In genomic region chr1:160982887-160983286, GRCm38 (mm10) we compare ENCODE assay signal across 24 mouse cellular contexts. TPM values are rescaled to one million over a fixed set of nuclear protein-coding genes. Genes with fewer than 3 reads are reported as not detected.
DNase-seq lines count a peak whose midpoint lies in the region; ATAC-seq and TF ChIP-seq lines count a peak whose summit lies in the region.
"Had no signal": no experiment of that assay in that cellular context is flagged by ENCODE, and none has a peak within 500 bp of the region (broad histone marks: within the 10 kb centered on the region; RNA-seq: fewer than 3 reads in every experiment).

No protein-coding gene starts in this region.

- no peak for ATAC-seq in forebrain, embryonic 14.5 days
- no peak for ATAC-seq in forebrain, embryonic 15.5 days (replicated peaks)
- ATAC-seq in lung, embryonic 14.5 days (ENCODE audit: insufficient read depth) = peak; percentile 35
- ATAC-seq: forebrain, postnatal 0 days; intestine, embryonic 16.5 days had no signal

- no peak overlapping the region for H3K9ac ChIP-seq in forebrain, embryonic 14.5 days (ENCODE audit: low read length)
- H3K9ac ChIP-seq in forebrain, embryonic 15.5 days (replicated peaks) = no peak overlapping the region
- H3K9ac ChIP-seq in lung, embryonic 14.5 days = no peak overlapping the region
- H3K9ac ChIP-seq: forebrain, postnatal 0 days; liver, embryonic 15.5 days; neural tube, embryonic 12.5 days; stomach, embryonic 15.5 days had no signal

- no peaks in the 10 kb centered on the region for H3K4me1 ChIP-seq in forebrain, embryonic 14.5 days (ENCODE audit: control insufficient read depth, insufficient read depth, low read length)
- no peaks in the 10 kb centered on the region for H3K4me1 ChIP-seq in forebrain, embryonic 15.5 days
- no peaks in the 10 kb centered on the region for H3K4me1 ChIP-seq in lung, embryonic 14.5 days (ENCODE audit: insufficient read depth)
- H3K4me1 ChIP-seq: forebrain, embryonic 10.5 days; neural tube, embryonic 12.5 days; stomach, embryonic 15.5 days had no signal

- H3K36me3 ChIP-seq in forebrain, embryonic 14.5 days (ENCODE audit: control insufficient read depth, insufficient read depth, low read length) = no peaks in the 10 kb centered on the region
- no peaks in the 10 kb centered on the region for H3K36me3 ChIP-seq in forebrain, embryonic 15.5 days
- no peaks in the 10 kb centered on the region for H3K36me3 ChIP-seq in lung, embryonic 14.5 days (ENCODE audit: insufficient read depth)
- H3K36me3 ChIP-seq: forebrain, embryonic 10.5 days; liver, embryonic 15.5 days; neural tube, embryonic 12.5 days; stomach, embryonic 15.5 days had no signal

- 76% methylated on average over 3 of the region's 3 CpGs for WGBS in forebrain, embryonic 14.5 days
- WGBS in forebrain, embryonic 15.5 days = 62% methylated on average over 3 of the region's 3 CpGs
- WGBS in lung, embryonic 14.5 days = 45% methylated on average over 3 of the region's 3 CpGs

- H3K9me3 ChIP-seq in forebrain, embryonic 14.5 days (replicated peaks; ENCODE audit: control insufficient read depth, low read length) = no peaks in the 10 kb centered on the region
- H3K9me3 ChIP-seq in forebrain, embryonic 15.5 days = no peaks in the 10 kb centered on the region
- H3K9me3 ChIP-seq in lung, embryonic 14.5 days (ENCODE audit: low read depth, low read length) = no peaks in the 10 kb centered on the region
- H3K9me3 ChIP-seq: forebrain, embryonic 10.5 days; liver, embryonic 15.5 days; neural tube, embryonic 12.5 days; stomach, embryonic 15.5 days had no signal

- no peak overlapping the region for H3K4me2 ChIP-seq in forebrain, embryonic 14.5 days (ENCODE audit: low read length)
- H3K4me2 ChIP-seq in forebrain, embryonic 15.5 days (replicated peaks) = no peak overlapping the region
- no peak overlapping the region for H3K4me2 ChIP-seq in lung, embryonic 14.5 days
- H3K4me2 ChIP-seq: liver, embryonic 15.5 days; midbrain, embryonic 11.5 days; neural tube, embryonic 12.5 days; stomach, embryonic 15.5 days had no signal

- H3K4me3 ChIP-seq in forebrain, embryonic 14.5 days (ENCODE audit: low read depth, low read length) = no peak overlapping the region
- H3K4me3 ChIP-seq in forebrain, embryonic 15.5 days = no peak overlapping the region
- no peak overlapping the region for H3K4me3 ChIP-seq in lung, embryonic 14.5 days (ENCODE audit: low read depth, low read length)
- H3K4me3 ChIP-seq: forebrain, embryonic 10.5 days; liver, embryonic 15.5 days; myocyte; neural tube, embryonic 12.5 days; stomach, embryonic 15.5 days had no signal

- peak; percentile 35 for DNase-seq in forebrain, embryonic 14.5 days (ENCODE audit: low spot score)
- DNase-seq in lung, embryonic 14.5 days = peak; percentile 67
- no peak for DNase-seq in lung, postnatal 36 days
- peak; percentile 24 for DNase-seq in NIH3T3 (ENCODE audit: low read depth)
- DNase-seq in gonadal fat pad, adult 2 months (ENCODE audit: low read depth) = peak; percentile 59
- DNase-seq in retina, embryonic 14.5 days (ENCODE audit: low spot score) = no peak
- DNase-seq: adrenal gland, postnatal 36 days; B cell, adult 2 months; cerebellum, adult 8-10 months; cerebellum, postnatal 25 days; forebrain, postnatal 0 days; kidney, adult 8-10 months; kidney, postnatal 4 days; layer of hippocampus, postnatal 36 days; left cerebral cortex, postnatal 4 days had no signal

- H3K27ac ChIP-seq in forebrain, embryonic 14.5 days (ENCODE audit: low read depth, low read length) = no peak overlapping the region
- H3K27ac ChIP-seq in forebrain, embryonic 15.5 days (replicated peaks) = no peak overlapping the region
- H3K27ac ChIP-seq in lung, embryonic 14.5 days (ENCODE audit: low read depth) = no peak overlapping the region
- H3K27ac ChIP-seq: forebrain, embryonic 10.5 days; kidney, postnatal 0 days; liver, embryonic 15.5 days; neural tube, embryonic 12.5 days; stomach, embryonic 15.5 days had no signal

- no peak for TF ChIP-seq CTCF in lung, embryonic 14.5 days (IDR thresholded peaks at IDR 0.05; ENCODE audit: low read depth)

- no peaks in the 10 kb centered on the region for H3K27me3 ChIP-seq in forebrain, embryonic 14.5 days (replicated peaks; ENCODE audit: control insufficient read depth, insufficient read depth, low read length)
- H3K27me3 ChIP-seq in forebrain, embryonic 15.5 days = no peaks in the 10 kb centered on the region
- H3K27me3 ChIP-seq in lung, embryonic 14.5 days (ENCODE audit: insufficient read depth, low read length) = no peaks in the 10 kb centered on the region
- H3K27me3 ChIP-seq: liver, embryonic 15.5 days; neural tube, embryonic 12.5 days; stomach, embryonic 15.5 days had no signal

RNA-seq across cellular contexts. Expression of gene Serpinc1, which starts 4.5 kb away (rescaled TPM):
- 1.1 and 1.9 TPM in 2 replicates for polyA plus RNA-seq in forebrain, embryonic 14.5 days (2014; fragmentation: Nextera tagmentation; extraction: Ambion mirVana)
- polyA plus RNA-seq in forebrain, embryonic 15.5 days (2015; fragmentation: Nextera tagmentation; extraction: Ambion mirVana) = 3.8 and 4.4 TPM in 2 replicates
- 1.3 and 1.6 TPM in 2 replicates for polyA plus RNA-seq in lung, embryonic 14.5 days (2014; fragmentation: Nextera tagmentation; extraction: Ambion mirVana)
- 0.36 and 4.0 TPM in 2 replicates for polyA plus RNA-seq in gonadal fat pad, adult 2 months (2012; rRNA removed)

RNA-seq across cellular contexts. Expression of gene Zbtb37, which starts 51.8 kb away (rescaled TPM):
- 10.5 and 17.8 TPM in 2 replicates for polyA plus RNA-seq in forebrain, embryonic 14.5 days (2014; fragmentation: Nextera tagmentation; extraction: Ambion mirVana)
- 15.1 and 16.4 TPM in 2 replicates for polyA plus RNA-seq in forebrain, embryonic 15.5 days (2015; fragmentation: Nextera tagmentation; extraction: Ambion mirVana)
- polyA plus RNA-seq in lung, embryonic 14.5 days (2014; fragmentation: Nextera tagmentation; extraction: Ambion mirVana) = 9.5 and 12.2 TPM in 2 replicates
- polyA plus RNA-seq in gonadal fat pad, adult 2 months (2012; rRNA removed) = 2.4 and 3.0 TPM in 2 replicates

Comparison
In these comparisons a context has a peak if more than half of its experiments do, and no peak if none do; other contexts are left out.
1. DNase-seq: peak in forebrain, embryonic 14.5 days (single experiment), lung, embryonic 14.5 days (single experiment), NIH3T3 (single experiment) and gonadal fat pad, adult 2 months (single experiment); none in lung, postnatal 36 days (single experiment) and retina, embryonic 14.5 days (single experiment).